12 mouse cellular contexts compared by ENCODE assay signal in genomic region chr11:107356224-107356623, GRCm38 (mm10).
DNase-seq lines count a peak whose midpoint lies in the region; ATAC-seq and TF ChIP-seq lines count a peak whose summit lies in the region.
"Had no signal": no experiment of that assay in that cellular context is flagged by ENCODE, and none has a peak within 500 bp of the region (broad histone marks: within the 10 kb centered on the region; RNA-seq: fewer than 3 reads in every experiment).

No protein-coding gene starts in this region.

- no peaks in the 10 kb centered on the region for H3K27me3 ChIP-seq in forebrain, embryonic 14.5 days (replicated peaks; ENCODE audit: control insufficient read depth, insufficient read depth, low read length)
- H3K27me3 ChIP-seq in forebrain, embryonic 13.5 days = no peaks in the 10 kb centered on the region
- H3K27me3 ChIP-seq: limb, embryonic 12.5 days; lung, embryonic 15.5 days had no signal

- 67% methylated on average over 7 of the region's 7 CpGs for WGBS in forebrain, embryonic 14.5 days
- WGBS in forebrain, embryonic 13.5 days = 55% methylated on average over 7 of the region's 7 CpGs

- 0 out of 2 replicates have a peak, but pooled peaks cover 9% of the 10 kb centered on the region for H3K4me1 ChIP-seq in forebrain, embryonic 14.5 days (ENCODE audit: control insufficient read depth, insufficient read depth, low read length)
- H3K4me1 ChIP-seq in forebrain, embryonic 13.5 days = peaks cover 21% of the 10 kb centered on the region

- DNase-seq in forebrain, embryonic 14.5 days (ENCODE audit: low spot score) = peak; percentile 33
- peak; percentile 18 to 54 for DNase-seq in layer of hippocampus, adult 18-20 months (ENCODE audit: low spot score in 2 of 2)
- no peak for DNase-seq in layer of hippocampus, postnatal 25 days (ENCODE audit: extremely low spot score in 1 of 2, low spot score in 1 of 2)
- peak; percentile 82 for DNase-seq in R1 (ENCODE audit: low read depth, low spot score)
- DNase-seq in left cerebral cortex, adult 2 months (ENCODE audit: extremely low spot score in 1 of 2, low spot score in 2 of 2) = peak in 1 of 2 experiments; percentile 33
- DNase-seq in retina, embryonic 14.5 days (ENCODE audit: low spot score) = no peak
- DNase-seq in spleen, postnatal 14 days (ENCODE audit: low spot score in 2 of 2) = no peak
- DNase-seq: gastrocnemius, postnatal 25 days; heart, postnatal 36 days had no signal

- H3K27ac ChIP-seq in forebrain, embryonic 14.5 days (ENCODE audit: low read depth, low read length) = no peak overlapping the region
- H3K27ac ChIP-seq in forebrain, embryonic 13.5 days = no peak overlapping the region
- peak overlapping the region; percentile 40; the same call in 1 of the 2 replicates for H3K27ac ChIP-seq in left cerebral cortex, adult 2 months
- H3K27ac ChIP-seq: limb, embryonic 12.5 days; lung, embryonic 15.5 days had no signal

- no peak overlapping the region for H3K9ac ChIP-seq in forebrain, embryonic 14.5 days (ENCODE audit: low read length)
- H3K9ac ChIP-seq in forebrain, embryonic 13.5 days = no peak overlapping the region
- H3K9ac ChIP-seq: limb, embryonic 12.5 days; lung, embryonic 15.5 days had no signal

- ATAC-seq in forebrain, embryonic 14.5 days = no peak
- no peak for ATAC-seq in forebrain, embryonic 13.5 days

- H3K4me3 ChIP-seq in forebrain, embryonic 14.5 days (ENCODE audit: low read depth, low read length) = no peak overlapping the region
- H3K4me3 ChIP-seq in forebrain, embryonic 13.5 days = no peak overlapping the region
- H3K4me3 ChIP-seq in left cerebral cortex, adult 2 months = no peak overlapping the region
- H3K4me3 ChIP-seq: limb, embryonic 12.5 days; lung, embryonic 15.5 days had no signal

- no peak overlapping the region for H3K4me2 ChIP-seq in forebrain, embryonic 14.5 days (ENCODE audit: low read length)
- H3K4me2 ChIP-seq in forebrain, embryonic 13.5 days = no peak overlapping the region
- H3K4me2 ChIP-seq: limb, embryonic 12.5 days; lung, embryonic 15.5 days had no signal

- H3K36me3 ChIP-seq in forebrain, embryonic 14.5 days (ENCODE audit: control insufficient read depth, insufficient read depth, low read length) = no peaks in the 10 kb centered on the region
- H3K36me3 ChIP-seq in forebrain, embryonic 13.5 days (ENCODE audit: poor library complexity, severe bottlenecking) = no peaks in the 10 kb centered on the region
- H3K36me3 ChIP-seq: limb, embryonic 12.5 days; lung, embryonic 15.5 days had no signal

- H3K9me3 ChIP-seq in forebrain, embryonic 14.5 days (replicated peaks; ENCODE audit: control insufficient read depth, low read length) = no peaks in the 10 kb centered on the region
- no peaks in the 10 kb centered on the region for H3K9me3 ChIP-seq in forebrain, embryonic 13.5 days (replicated peaks)
- H3K9me3 ChIP-seq: limb, embryonic 12.5 days; lung, embryonic 15.5 days had no signal

- no peak for TF ChIP-seq CTCF in left cerebral cortex, adult 2 months (IDR thresholded peaks at IDR 0.05)

- intact Hi-C loops in left cerebral cortex, adult 2 months (cut with DNase I) = no loop called here

Comparison
In these comparisons a context has a peak if more than half of its experiments do, and no peak if none do; other contexts are left out.
1. DNase-seq: peak in forebrain, embryonic 14.5 days (single experiment), layer of hippocampus, adult 18-20 months (2 of 2) and R1 (single experiment); none in layer of hippocampus, postnatal 25 days (0 of 2), retina, embryonic 14.5 days (single experiment) and spleen, postnatal 14 days (0 of 2).